Mouse (Mus musculus) kidney, embryonic 15.5 days (tissue): ENCODE measurements around the gene Dhx29. TPM values are rescaled to one million over a fixed set of nuclear protein-coding genes. Genes with fewer than 3 reads are reported as not detected.
A peak's percentile ranks its signal among the peaks of the same experiment; 100 is the strongest.

Experiments used
- ATAC-seq: fragments of 200-750 bp; cut with Nextera tagmentation; replicated peaks from 2 replicates; pipeline ENCODE4 v1.8.0; 2017; ENCODE audit warnings: moderate TSS enrichment; ENCODE audit not compliant: low FRiP score
- H3K27ac ChIP-seq: fragments of 300-500 bp; sonication (generic); 2 replicates; pipeline ENCODE4 v1.5.1; 2015; ENCODE audit warnings: mild to moderate bottlenecking, inconsistent platforms
- H3K27me3 ChIP-seq: fragments of 300-500 bp; sonication (generic); 2 replicates; pipeline ENCODE4 v1.6.1; 2015; ENCODE audit warnings: inconsistent platforms
- H3K36me3 ChIP-seq: fragments of 300-500 bp; sonication (generic); 2 replicates; pipeline ENCODE4 v1.6.1; 2015; ENCODE audit warnings: inconsistent platforms
- H3K4me1 ChIP-seq: fragments of 300-500 bp; sonication (generic); 2 replicates; pipeline ENCODE4 v1.6.1; 2015; ENCODE audit warnings: inconsistent platforms
- H3K4me2 ChIP-seq: fragments of 300-500 bp; sonication (generic); 2 replicates; pipeline ENCODE4 v1.6.1; 2015; ENCODE audit warnings: moderate library complexity, mild to moderate bottlenecking, inconsistent platforms
- H3K4me3 ChIP-seq: fragments of 300-500 bp; sonication (generic); replicated peaks from 2 replicates; pipeline ENCODE4 v1.5.1; 2015; ENCODE audit warnings: mild to moderate bottlenecking, inconsistent platforms
- H3K9ac ChIP-seq: fragments of 300-500 bp; sonication (generic); 2 replicates; pipeline ENCODE4 v1.6.1; 2015; ENCODE audit warnings: mild to moderate bottlenecking, inconsistent platforms
- H3K9me3 ChIP-seq: fragments of 300-500 bp; sonication (generic); replicated peaks from 2 replicates; pipeline ENCODE4 v1.6.1; 2016; ENCODE audit warnings: inconsistent platforms
- WGBS: fragments of 180-500 bp; shearing (Covaris S2); methylation state at CpG from one replicate; pipeline ENCODE4 v1.1.7; 2015; ENCODE audit warnings: mixed read lengths; 5-methylcytosine and 5-hydroxymethylcytosine counted together
- polyA plus RNA-seq: library from polyadenylated mRNA; unstranded; fragments of >200 nt; fragmentation: Nextera tagmentation; extraction: Ambion mirVana; gene quantifications from 2 replicates; pipeline ENCODE4 v1.2.1, GENCODE M21; 2015

The Dhx29 gene
- polyA plus RNA-seq, 1 experiment from 2014 or later: 20.7 TPM

DNA sequence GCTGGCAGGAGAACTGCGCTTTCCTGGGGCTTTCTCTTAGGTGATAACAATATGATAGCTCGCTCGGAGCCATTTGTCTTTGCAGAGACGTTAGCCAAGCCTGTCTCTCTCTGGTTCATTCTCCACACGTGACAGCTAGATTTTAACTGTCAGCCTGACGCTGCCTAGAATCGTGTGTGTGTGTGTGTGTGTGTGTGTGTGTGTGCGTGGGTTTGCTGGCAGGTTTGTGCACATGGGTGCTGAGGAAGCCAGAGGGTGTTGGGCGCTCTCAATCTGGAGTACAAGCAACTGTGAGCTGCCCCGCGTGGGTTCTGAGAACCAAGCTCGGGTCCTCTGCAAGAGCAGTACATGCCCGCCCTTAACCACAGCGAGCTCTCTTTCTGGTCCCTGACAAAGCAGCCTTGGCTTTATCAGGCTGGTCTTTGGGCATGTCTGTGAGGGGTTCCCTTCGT is 14.7 kb downstream of the Dhx29 start:
- ATAC-seq: no peak
- no peak overlapping the region for H3K4me2 ChIP-seq
- no peak overlapping the region for H3K9ac ChIP-seq
- H3K27me3 ChIP-seq: no peaks in the 10 kb centered on the region
- no peaks in the 10 kb centered on the region for H3K9me3 ChIP-seq
- H3K27ac ChIP-seq: no peak overlapping the region
- H3K36me3 ChIP-seq: peaks cover 64% of the 10 kb centered on the region
- 64% methylated on average over 15 of the region's 15 CpGs for WGBS
- no peak overlapping the region for H3K4me3 ChIP-seq
- H3K4me1 ChIP-seq: no peaks in the 10 kb centered on the region

DNA sequence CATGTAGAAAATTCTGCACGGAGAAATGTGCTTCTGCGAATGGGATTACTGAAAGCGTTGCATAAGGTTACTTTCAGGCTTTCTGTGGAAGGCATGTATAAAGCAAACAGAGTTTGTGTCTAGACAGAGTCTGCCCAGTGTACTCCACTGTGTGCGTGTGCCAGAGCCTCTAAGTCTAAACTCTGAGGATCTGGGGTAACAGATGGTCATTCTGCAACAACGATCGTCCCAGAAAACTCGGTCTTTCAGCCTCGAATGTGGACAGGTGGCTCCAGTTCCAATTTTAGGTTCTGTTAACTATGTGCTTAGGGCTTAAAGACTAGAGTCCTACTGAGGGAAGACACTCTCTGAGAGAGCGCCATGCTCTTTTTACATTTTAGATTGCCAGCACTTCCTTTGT is 18.1 kb downstream of the Dhx29 start:
- no peak for ATAC-seq
- Histone ChIP-seq H3K4me2 (no peak overlapping the region), H3K4me1 (no peaks in the 10 kb centered on the region), H3K27ac (no peak overlapping the region), H3K9ac (no peak overlapping the region), H3K9me3 (no peaks in the 10 kb centered on the region), H3K4me3 (no peak overlapping the region), H3K27me3 (no peaks in the 10 kb centered on the region), H3K36me3 (peaks cover 69% of the 10 kb centered on the region)
- 92% methylated on average over 9 of the region's 9 CpGs for WGBS

DNA sequence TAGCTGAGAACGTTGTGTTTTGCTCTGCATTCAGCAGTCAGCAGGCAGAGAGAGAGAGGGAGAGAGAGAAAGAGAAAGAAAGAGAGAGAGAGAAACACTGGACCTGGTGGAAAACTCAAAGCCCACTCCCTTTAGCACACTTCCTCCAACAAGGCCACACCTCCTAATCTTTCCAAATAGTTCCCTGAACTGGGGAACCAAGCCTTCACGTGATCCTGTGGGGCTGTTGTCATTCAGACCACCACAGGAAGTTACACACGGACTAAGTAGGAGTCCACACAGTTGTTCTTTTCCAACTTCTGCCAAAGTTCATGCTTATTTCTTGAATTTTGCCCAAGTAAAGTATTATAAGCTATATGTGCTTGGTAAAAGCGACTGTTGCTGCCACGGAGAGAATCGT is 18.6 kb downstream of the Dhx29 start:
- H3K27ac ChIP-seq: no peak overlapping the region
- no peaks in the 10 kb centered on the region for H3K27me3 ChIP-seq
- no peaks in the 10 kb centered on the region for H3K4me1 ChIP-seq
- 86% methylated on average over 6 of the region's 6 CpGs for WGBS
- no peaks in the 10 kb centered on the region for H3K9me3 ChIP-seq
- no peak overlapping the region for H3K4me3 ChIP-seq
- no peak for ATAC-seq
- H3K4me2 ChIP-seq: no peak overlapping the region
- no peak overlapping the region for H3K9ac ChIP-seq
- peaks cover 74% of the 10 kb centered on the region for H3K36me3 ChIP-seq

DNA sequence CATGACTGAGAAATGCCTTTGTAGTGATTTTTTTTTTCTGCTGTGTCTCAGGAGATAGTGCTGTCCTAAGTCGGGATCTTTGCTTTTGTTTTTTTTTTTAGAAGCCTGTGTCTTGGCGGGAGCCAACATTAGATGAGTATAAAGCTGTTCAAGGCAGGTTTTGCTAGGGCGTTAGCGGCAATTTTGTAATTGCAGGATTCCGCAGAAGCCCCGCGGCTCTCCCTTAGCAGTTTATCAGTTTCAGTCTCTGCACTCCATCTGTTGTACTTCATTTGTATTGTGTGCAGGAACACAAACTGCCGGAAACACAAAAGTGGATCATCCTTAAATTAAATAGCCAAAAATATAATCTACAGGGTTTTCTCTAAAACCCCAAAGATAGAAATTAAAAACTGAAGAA is 26.8 kb downstream of the Dhx29 start:
- H3K9me3 ChIP-seq: no peaks in the 10 kb centered on the region
- ATAC-seq: no peak
- no peak overlapping the region for H3K4me2 ChIP-seq
- no peak overlapping the region for H3K9ac ChIP-seq
- H3K4me3 ChIP-seq: no peak overlapping the region
- no peak overlapping the region for H3K27ac ChIP-seq
- no peaks in the 10 kb centered on the region for H3K27me3 ChIP-seq
- no peaks in the 10 kb centered on the region for H3K4me1 ChIP-seq
- H3K36me3 ChIP-seq: peaks cover 87% of the 10 kb centered on the region
- WGBS: 91% methylated on average over 8 of the region's 8 CpGs

- Histone ChIP-seq H3K36me3 (peaks cover 78% of the 10 kb centered on the region), H3K4me3 (no peak overlapping the region), H3K27ac (no peak overlapping the region), H3K27me3 (no peaks in the 10 kb centered on the region), H3K4me2 (no peak overlapping the region), H3K9ac (no peak overlapping the region), H3K4me1 (0 out of 2 replicates have a peak, but pooled peaks cover 2% of the 10 kb centered on the region), H3K9me3 (no peaks in the 10 kb centered on the region)
- WGBS: 44% methylated on average over 5 of the region's 5 CpGs
- no peak for ATAC-seq
These were observed 35.8 kb downstream of the Dhx29 start for GRCm38 (mm10) chr13:112963081-112963480.

DNA sequence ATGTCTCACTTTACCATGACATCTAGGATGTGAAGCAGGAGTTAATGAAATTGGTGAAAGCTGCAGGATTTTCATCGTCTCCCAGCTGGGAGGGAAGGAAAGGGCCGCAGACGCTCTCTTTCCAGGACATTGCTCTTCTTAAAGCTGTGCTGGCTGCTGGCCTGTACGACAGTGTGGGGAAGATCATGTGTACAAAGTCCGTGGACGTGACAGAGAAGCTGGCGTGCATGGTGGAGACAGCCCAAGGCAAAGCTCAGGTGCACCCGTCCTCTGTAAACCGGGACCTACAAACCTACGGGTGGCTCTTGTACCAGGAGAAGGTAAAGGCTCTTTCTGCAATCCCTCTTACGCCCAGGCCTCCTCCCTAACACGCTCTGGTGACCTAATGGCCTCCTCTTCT is 37.2 kb downstream of the Dhx29 start:
- H3K4me1 ChIP-seq: 0 out of 2 replicates have a peak, but pooled peaks cover 2% of the 10 kb centered on the region
- H3K27ac ChIP-seq: no peak overlapping the region
- no peak overlapping the region for H3K4me2 ChIP-seq
- H3K36me3 ChIP-seq: peaks cover 75% of the 10 kb centered on the region
- H3K27me3 ChIP-seq: no peaks in the 10 kb centered on the region
- no peak for ATAC-seq
- H3K9me3 ChIP-seq: no peaks in the 10 kb centered on the region
- no peak overlapping the region for H3K9ac ChIP-seq
- no peak overlapping the region for H3K4me3 ChIP-seq
- 76% methylated on average over 12 of the region's 12 CpGs for WGBS

GRCm38 (mm10) chr13:112967267-112967666 is 40.0 kb downstream of the Dhx29 start:
- no peak overlapping the region for H3K4me3 ChIP-seq
- H3K9me3 ChIP-seq: no peaks in the 10 kb centered on the region
- no peak overlapping the region for H3K4me2 ChIP-seq
- no peak overlapping the region for H3K27ac ChIP-seq
- H3K27me3 ChIP-seq: no peaks in the 10 kb centered on the region
- peaks cover 60% of the 10 kb centered on the region for H3K36me3 ChIP-seq
- no peak overlapping the region for H3K9ac ChIP-seq
- WGBS: 93% methylated on average over 5 of the region's 5 CpGs
- ATAC-seq: no peak
- H3K4me1 ChIP-seq: 0 out of 2 replicates have a peak, but pooled peaks cover 2% of the 10 kb centered on the region

DNA sequence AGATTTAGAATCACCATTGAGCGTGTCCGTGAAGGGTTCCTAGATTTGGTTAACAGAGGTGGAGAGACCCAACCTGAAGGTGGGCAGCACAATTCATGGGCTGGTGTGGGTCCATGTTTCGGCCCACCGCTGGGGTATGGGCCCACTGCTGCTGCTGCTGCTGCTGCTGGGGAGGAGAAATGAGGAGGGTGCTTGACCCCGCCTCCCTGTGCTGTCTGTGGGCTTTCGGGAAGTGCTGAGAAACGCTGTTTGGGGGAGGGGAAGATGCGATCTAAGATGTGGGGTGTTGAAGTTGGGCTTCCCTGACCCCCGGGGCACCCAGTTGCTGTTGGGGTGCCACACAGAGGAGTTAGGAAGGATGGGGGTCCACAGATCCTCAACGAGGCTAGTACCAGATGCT is 49.5 kb downstream of the Dhx29 start:
- ATAC-seq: no peak
- 45% methylated on average over 10 of the region's 10 CpGs for WGBS
- Histone ChIP-seq H3K4me2 (peak overlapping the region; percentile 42; the same call in 1 of the 2 replicates), H3K9ac (no peak overlapping the region), H3K4me1 (0 out of 2 replicates have a peak, but pooled peaks cover 3% of the 10 kb centered on the region), H3K9me3 (no peaks in the 10 kb centered on the region), H3K27ac (no peak overlapping the region), H3K36me3 (no peaks in the 10 kb centered on the region), H3K4me3 (no peak overlapping the region), H3K27me3 (peaks cover 31% of the 10 kb centered on the region)

- ATAC-seq: no peak
- H3K27me3 ChIP-seq: peaks cover 68% of the 10 kb centered on the region
- no peaks in the 10 kb centered on the region for H3K9me3 ChIP-seq
- no peak overlapping the region for H3K27ac ChIP-seq
- H3K9ac ChIP-seq: no peak overlapping the region
- H3K4me3 ChIP-seq: peak overlapping the region; percentile 58; the same call in 1 of the 2 replicates
- peak overlapping the region; percentile 99 for H3K4me2 ChIP-seq
- H3K36me3 ChIP-seq: no peaks in the 10 kb centered on the region
- peaks cover 46% of the 10 kb centered on the region for H3K4me1 ChIP-seq
- WGBS: 11% methylated on average over 18 of the region's 18 CpGs
These were observed 58.6 kb downstream of the Dhx29 start for GRCm38 (mm10) chr13:112985605-112986450.

DNA sequence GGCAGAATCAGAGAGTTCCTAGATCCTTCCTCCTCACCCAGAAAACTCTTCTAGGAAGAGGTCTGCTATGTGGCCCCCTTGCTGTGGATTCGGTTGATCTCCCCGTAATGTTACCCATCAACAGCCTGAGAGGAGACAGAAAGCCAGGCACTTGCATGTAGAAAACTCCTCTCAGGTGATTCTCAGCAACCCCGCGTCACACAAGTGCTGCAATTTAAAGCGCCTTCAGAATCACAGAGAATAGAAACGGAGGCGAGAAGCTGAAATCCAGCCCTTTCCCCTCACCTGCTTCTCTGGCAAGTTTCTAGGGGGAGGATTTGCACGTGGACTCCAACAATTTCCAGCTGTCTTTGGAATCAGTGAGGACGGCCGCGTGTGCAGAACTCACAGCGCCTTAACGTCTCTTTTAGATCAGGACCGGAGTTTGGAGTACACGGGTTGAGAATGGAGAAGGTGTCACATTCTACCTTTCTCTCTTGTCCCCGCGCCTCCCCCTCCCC is 59.2 kb downstream of the Dhx29 start:
- peaks cover 75% of the 10 kb centered on the region for H3K27me3 ChIP-seq
- H3K27ac ChIP-seq: no peak overlapping the region
- H3K9ac ChIP-seq: no peak overlapping the region
- H3K9me3 ChIP-seq: no peaks in the 10 kb centered on the region
- H3K36me3 ChIP-seq: no peaks in the 10 kb centered on the region
- peak overlapping the region; percentile 99 for H3K4me2 ChIP-seq
- WGBS: 2% methylated on average over 17 of the region's 17 CpGs
- peaks cover 49% of the 10 kb centered on the region for H3K4me1 ChIP-seq
- peak overlapping the region; percentile 58 for H3K4me3 ChIP-seq
- ATAC-seq: no peak

- Histone ChIP-seq H3K9ac (peak within 1 kb of the TSS; percentile 49), H3K27ac (no peak within 1 kb of the TSS), H3K27me3 (peaks cover 81% of the 10 kb centered on the region), H3K9me3 (no peaks in the 10 kb centered on the region), H3K4me1 (peaks cover 49% of the 10 kb centered on the region), H3K4me2 (peak within 1 kb of the TSS; percentile 99), H3K4me3 (peak within 1 kb of the TSS; percentile 58), H3K36me3 (no peaks in the 10 kb centered on the region)
- peak; percentile 97 for ATAC-seq
- whole genome bisulfite sequencing: 1% methylated on average over 47 of the region's 47 CpGs
These were observed 60.3 kb downstream of the Dhx29 start, which contains the start of gene Ccno for GRCm38 (mm10) chr13:112987532-112987943. Gene Ccno (plus strand): TSS chr13:112987802.

DNA sequence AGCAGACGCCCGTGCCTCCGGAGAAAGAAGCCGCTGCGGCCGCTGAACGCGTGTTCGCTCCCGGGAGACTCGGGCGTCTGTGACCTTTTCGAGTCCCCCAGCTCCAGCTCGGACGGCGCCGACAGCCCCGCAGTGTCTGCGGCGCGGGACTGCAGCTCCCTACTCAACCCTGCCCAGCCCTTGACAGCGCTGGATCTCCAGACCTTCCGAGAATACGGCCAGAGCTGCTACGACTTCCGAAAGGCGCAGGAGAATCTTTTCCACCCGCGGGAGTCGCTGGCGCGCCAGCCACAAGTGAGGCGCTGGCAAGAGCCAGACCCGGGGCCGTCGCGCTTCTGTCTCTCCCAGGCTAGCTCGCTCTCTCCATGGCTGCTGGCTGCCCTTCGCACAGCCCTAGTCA is 60.7 kb downstream of the Dhx29 start:
- Histone ChIP-seq H3K4me3 (peak overlapping the region; percentile 58), H3K4me2 (peak overlapping the region; percentile 99), H3K4me1 (peaks cover 49% of the 10 kb centered on the region), H3K9ac (peak overlapping the region; percentile 49), H3K27me3 (peaks cover 84% of the 10 kb centered on the region), H3K9me3 (no peaks in the 10 kb centered on the region), H3K27ac (no peak overlapping the region), H3K36me3 (no peaks in the 10 kb centered on the region)
- under 1% methylated on average over 39 of the region's 39 CpGs for WGBS
- peak; percentile 45 for ATAC-seq
